Mouse (Mus musculus) activated CD4-positive, CD25-positive, alpha-beta regulatory T cell, adult 4 months (primary cell): Measurements from ENCODE around the gene Ccrl2. TPM values are rescaled to one million over a fixed set of nuclear protein-coding genes. Genes with fewer than 3 reads are reported as not detected.

Experiments
- ATAC-seq: one replicate; pipeline ENCODE4 v1.8.0; 2017
- polyA plus RNA-seq, 2 experiments: library from polyadenylated mRNA; unstranded; fragments of 100-300 nt; shearing (Covaris generic); gene quantifications; one replicate each; pipeline ENCODE4 v1.2.1; 2017

The Ccrl2 gene
- 10 to 100 TPM; 17.6 to 21.9 TPM for polyA plus RNA-seq

- peak; percentile 42 for ATAC-seq
These were observed at the start of gene Ccrl2 for GRCm38 (mm10) chr9:111056798-111057543. Gene Ccrl2 (minus strand): TSS chr9:111057519.

DNA sequence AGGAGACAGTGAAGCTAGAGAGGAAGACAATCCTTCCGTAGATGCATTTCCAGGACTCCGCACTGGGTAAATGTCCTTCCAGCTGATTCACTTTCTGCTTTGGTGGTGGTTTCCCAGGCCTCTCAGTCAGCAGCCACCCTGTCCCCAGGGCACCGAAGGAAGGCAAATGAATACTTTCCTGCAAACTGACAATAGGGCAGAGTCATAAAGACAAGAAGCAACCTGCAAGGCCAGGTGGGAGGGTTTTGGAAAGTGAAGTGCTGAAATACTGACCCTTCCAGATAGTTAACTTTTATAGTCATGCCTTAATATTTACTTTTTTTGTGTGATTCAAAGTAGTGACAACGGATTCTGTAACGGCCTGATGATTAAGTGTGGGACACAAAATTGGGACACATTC lies 46.6 kb upstream of the Ccrl2 start:
- ATAC-seq, result no peak

DNA sequence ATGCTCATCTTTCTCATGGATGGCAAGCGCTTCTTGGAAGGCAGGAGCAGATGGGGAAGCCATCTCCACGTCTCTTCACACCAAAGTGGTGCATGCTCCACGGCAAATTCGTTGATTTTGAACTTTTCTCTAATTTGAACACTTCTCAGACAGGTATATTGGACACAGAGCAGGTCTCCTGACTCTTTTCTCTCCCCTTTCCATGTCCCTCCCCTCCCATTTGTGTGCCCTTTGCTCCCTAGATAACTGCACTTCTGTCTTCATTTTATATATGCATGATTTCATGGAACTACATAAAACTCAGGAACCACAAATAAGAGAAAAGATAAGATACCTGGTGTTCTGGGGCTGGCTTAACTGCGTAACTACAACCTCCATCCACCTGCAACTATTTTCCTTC lies 46.0 kb upstream of the Ccrl2 start:
- no peak for ATAC-seq

- ATAC-seq, result no peak
These were observed 43.1 kb upstream of the Ccrl2 start for GRCm38 (mm10) chr9:111100406-111100805.

DNA sequence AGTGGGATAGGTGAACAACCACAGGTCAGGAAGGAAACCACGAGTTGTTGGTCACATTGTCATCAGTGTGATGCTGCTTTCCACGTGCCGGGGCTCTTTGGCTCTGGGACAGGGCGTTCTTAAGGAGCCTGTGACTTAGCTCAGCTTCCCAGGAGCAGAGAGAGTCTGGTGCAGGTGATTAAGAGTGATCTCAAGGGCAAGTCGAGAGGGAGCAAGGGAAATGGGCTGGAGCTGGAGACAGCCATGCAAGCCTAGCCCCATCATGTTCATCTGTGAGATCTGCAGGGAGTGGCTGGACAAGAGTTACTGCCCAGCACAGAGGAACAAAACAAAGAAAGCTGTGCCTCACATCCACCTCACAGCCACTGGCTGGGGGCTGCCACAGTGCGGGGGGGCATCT lies 40.2 kb upstream of the Ccrl2 start:
- no peak for ATAC-seq

DNA sequence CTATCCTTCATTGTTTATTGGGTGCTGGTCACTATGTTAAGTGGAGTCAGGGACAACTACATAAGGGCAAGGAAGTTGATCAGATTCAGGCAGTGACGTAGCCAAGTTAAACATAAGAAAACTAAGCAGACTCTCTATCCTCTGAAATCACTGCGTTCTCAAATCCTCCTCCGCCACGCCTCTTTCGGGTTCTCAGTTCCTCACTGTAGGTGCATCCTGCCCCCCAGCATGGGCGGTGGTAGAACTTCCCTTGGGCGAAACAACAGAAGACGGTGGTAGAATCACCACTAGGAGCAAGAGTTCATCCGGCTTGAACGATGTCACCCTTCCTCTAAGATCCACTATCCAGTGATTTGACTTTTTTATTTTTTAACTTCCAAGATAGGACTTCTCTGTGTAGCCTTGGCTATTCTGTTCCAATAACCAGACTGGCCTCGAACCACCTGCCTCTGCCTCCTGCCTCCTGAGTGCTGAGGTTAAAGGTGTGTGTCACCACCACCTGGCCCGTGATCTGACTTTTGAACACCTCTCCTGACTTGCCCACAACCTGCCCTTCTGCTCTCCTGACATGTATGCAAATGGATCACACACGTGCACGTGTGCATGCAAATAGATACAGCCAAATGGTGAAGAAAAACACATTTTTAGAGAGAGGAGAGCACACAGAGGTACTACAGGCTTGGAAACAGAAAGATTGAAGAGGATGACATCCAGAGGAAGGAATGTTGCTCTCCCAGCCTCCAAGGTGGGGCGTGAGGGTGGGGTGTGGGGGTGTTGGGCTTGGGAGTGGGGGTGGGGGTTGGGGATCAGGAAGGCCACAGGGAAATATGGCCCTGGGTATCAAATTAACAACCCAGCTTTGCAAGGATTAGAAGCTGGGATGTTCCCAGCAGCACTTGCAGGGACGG lies 39.4 kb upstream of the Ccrl2 start:
- no peak for ATAC-seq

- no peak for ATAC-seq
These were observed 38.4 kb upstream of the Ccrl2 start for GRCm38 (mm10) chr9:111095710-111096109.

DNA sequence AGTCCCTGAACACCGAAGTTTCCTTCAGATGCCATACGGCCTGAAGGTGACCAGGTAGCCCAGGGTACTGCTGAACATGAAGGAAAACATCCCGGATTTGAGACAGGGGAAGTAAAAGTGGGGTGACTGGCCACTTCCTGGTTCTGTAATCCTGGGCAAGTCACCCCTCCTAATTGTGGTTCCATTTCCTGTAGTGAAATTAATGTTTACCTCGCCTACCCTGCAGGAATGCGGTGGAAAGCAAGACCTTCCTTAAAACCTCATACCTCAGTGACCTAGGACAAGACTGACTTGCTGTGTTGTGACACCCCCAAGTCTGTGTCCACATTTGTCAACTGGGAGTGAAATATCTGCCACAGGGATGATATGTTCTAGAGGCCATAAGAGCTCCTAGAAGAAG lies 37.3 kb upstream of the Ccrl2 start:
- ATAC-seq, result no peak

DNA sequence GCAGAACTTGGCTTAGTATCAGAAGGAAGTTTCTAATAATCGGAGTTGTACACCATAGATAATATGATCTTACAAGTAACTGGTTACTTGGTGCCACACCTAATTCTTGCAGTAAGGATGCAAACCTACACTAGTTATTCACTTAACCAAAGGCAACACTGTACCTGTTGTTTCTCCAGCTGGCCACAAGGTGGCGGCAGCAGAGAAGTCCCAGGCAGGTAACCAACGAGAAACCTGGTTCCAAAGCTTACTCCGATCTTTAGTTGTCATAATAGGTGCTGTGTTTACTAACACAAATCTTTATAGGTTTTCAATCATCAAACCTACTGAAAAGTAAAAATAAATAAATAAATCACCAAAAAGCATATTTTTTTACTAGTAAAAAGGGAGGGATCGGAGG lies 35.8 kb upstream of the Ccrl2 start:
- ATAC-seq, result peak; percentile 43

DNA sequence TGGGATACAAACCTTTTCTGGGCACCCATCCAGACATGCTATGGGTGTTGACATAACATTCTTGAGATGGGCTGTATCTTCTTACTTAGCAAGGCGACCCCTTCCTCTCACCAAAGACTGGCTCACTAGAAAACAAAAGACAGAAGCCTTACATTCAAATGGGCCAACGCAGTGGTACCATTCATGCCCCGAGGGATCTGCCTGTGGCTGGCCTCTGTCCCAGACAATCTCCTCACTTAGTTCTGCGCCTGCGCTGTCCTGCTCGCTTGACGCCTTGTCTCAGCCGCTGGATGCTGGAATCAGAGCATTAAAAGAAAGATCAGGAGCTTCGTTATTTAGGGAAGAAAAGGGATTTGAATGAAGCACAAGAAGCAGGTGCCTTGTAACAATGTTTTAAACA lies 35.3 kb upstream of the Ccrl2 start:
- ATAC-seq, result no peak

GRCm38 (mm10) chr9:111088886-111089285 lies 31.6 kb upstream of the Ccrl2 start:
- no peak for ATAC-seq

DNA sequence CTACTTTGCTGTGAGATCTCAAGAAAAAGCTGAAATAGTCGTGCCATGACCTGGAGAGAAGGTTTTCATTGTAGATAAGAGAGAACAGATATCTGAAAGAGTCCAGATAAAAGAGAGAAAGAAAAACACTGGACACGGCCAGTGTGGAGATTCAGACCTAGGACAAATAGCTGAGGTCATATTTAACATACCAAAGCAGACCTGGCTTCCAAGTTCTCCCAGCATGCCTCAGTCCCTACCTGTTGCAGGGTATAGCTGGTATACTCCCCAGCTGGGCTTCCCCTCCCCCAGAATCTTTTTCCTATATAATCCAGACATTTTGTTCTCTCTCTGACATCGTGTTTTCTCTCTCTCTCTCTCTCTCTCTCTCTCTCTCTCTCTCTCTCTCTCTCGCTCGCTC lies 30.6 kb upstream of the Ccrl2 start:
- ATAC-seq, result no peak

GRCm38 (mm10) chr9:111086995-111087606 lies 29.8 kb upstream of the Ccrl2 start:
- ATAC-seq, result no peak

- ATAC-seq, result no peak
These were observed 28.8 kb upstream of the Ccrl2 start for GRCm38 (mm10) chr9:111086137-111086536.

GRCm38 (mm10) chr9:111085329-111085728 lies 28.0 kb upstream of the Ccrl2 start:
- no peak for ATAC-seq

- ATAC-seq, result no peak
These were observed 24.4 kb upstream of the Ccrl2 start for GRCm38 (mm10) chr9:111081765-111082164.

GRCm38 (mm10) chr9:111080801-111081200 lies 23.5 kb upstream of the Ccrl2 start:
- ATAC-seq, result no peak

GRCm38 (mm10) chr9:111077745-111078144 lies 20.4 kb upstream of the Ccrl2 start:
- no peak for ATAC-seq

GRCm38 (mm10) chr9:111072971-111073370 lies 15.7 kb upstream of the Ccrl2 start:
- no peak for ATAC-seq

DNA sequence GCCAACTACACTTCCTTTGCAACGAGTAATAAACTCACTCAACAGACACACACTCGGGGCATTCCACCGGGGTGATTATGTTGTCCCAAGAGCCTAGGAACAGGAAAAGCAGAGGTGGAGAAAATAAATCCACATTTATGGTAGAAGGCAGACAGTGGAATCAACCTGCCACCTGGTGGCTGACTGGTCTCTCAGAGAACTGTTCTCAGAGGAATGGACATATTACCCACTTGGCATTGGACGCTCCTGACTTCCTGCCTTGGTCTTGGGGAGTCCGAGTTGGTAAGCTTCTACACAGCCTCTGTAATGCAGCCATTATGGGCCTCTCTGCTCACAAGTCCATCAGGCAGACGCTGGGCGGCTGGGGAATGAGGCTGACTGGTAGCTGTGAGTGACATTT lies 14.9 kb upstream of the Ccrl2 start:
- no peak for ATAC-seq

DNA sequence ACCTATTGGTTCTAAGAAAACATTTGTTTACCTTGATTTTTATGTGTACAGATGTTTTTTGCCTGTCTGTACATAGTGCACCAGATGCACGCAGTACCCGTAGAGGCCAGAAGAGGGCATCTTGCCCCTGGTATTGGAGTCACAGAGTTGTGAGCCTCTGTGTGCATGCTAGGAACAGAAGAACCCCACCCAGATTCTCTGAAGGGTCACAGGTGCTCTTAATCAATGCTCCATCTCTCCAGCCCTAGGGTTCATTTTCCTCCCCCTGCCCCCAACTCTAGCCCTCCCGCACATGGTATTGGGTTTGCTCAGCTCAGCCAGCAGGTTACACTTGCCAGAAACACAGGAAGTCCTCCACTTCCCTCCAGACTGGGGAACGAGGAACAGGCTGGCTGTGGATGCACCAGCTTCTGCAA lies 13.2 kb upstream of the Ccrl2 start:
- ATAC-seq, result peak; percentile 43

- no peak for ATAC-seq
These were observed 9.7 kb upstream of the Ccrl2 start for GRCm38 (mm10) chr9:111067052-111067451.

DNA sequence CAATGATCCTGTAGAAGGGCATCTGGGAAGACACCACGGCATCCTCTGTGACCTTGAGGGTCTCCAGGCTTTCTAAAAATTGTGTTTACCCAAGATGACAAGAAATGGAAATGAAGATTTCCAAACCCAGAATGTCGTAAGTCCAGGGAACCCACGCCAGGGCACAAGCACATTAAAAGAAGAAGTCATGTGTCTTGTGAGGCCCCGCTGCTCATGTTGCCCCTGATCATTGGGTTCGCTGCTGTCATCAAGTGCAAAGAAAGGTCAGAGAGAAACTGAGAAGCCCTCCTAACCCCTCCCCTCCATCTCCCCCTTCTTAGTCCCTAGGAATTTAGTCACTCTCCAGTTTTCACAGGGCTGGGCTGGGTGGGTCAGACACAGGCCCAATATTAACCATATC lies 5.5 kb upstream of the Ccrl2 start:
- ATAC-seq, result no peak
